Mouse (Mus musculus) lung, postnatal 0 days (tissue): ENCODE measurements around the gene Otp. TPM values are rescaled to one million over a fixed set of nuclear protein-coding genes. Genes with fewer than 3 reads are reported as not detected.
A peak's percentile ranks its signal among the peaks of the same experiment; 100 is the strongest.

ENCODE experiments used
- ATAC-seq: fragments of 200-750 bp; cut with Nextera tagmentation; 2 replicates; pipeline ENCODE4 v1.8.0; 2017; ENCODE audit warnings: moderate library complexity
- DNase-seq: peaks from one replicate; pipeline ENCODE4 v3.0.0-alpha.2; 2016; ENCODE audit warnings: low spot score
- H3K27ac ChIP-seq: fragments of 300-500 bp; sonication (generic); 2 replicates; pipeline ENCODE4 v1.5.1; 2014; ENCODE audit warnings: antibody characterized with exemption, mild to moderate bottlenecking, low read length, mixed read lengths
- H3K27me3 ChIP-seq: fragments of 300-500 bp; sonication (generic); replicated peaks from 2 replicates; pipeline ENCODE4 v1.6.1; 2014; ENCODE audit warnings: low read length, mixed read lengths; ENCODE audit not compliant: insufficient read depth
- H3K36me3 ChIP-seq: fragments of 300-500 bp; sonication (generic); 2 replicates; pipeline ENCODE4 v1.6.1; 2014; ENCODE audit warnings: low read length, mixed read lengths; ENCODE audit not compliant: insufficient read depth
- H3K4me1 ChIP-seq: fragments of 300-500 bp; sonication (generic); 2 replicates; pipeline ENCODE4 v1.6.1; 2014; ENCODE audit warnings: antibody characterized with exemption, low read depth, low read length, mixed read lengths; ENCODE audit not compliant: insufficient read depth
- H3K4me2 ChIP-seq: fragments of 300-500 bp; sonication (generic); replicated peaks from 2 replicates; pipeline ENCODE4 v1.6.1; 2014; ENCODE audit warnings: low read depth, mild to moderate bottlenecking, low read length, moderate library complexity, mixed read lengths
- H3K4me3 ChIP-seq: fragments of 300-500 bp; sonication (generic); 2 replicates; pipeline ENCODE4 v1.5.1; 2014; ENCODE audit warnings: low read depth, low read length
- H3K9ac ChIP-seq: fragments of 300-500 bp; sonication (generic); replicated peaks from 2 replicates; pipeline ENCODE4 v1.6.1; 2014; ENCODE audit warnings: low read depth, mild to moderate bottlenecking
- H3K9me3 ChIP-seq: fragments of 300-500 bp; sonication (generic); 2 replicates; pipeline ENCODE4 v1.6.1; 2016; ENCODE audit warnings: low read length, mixed read lengths
- CTCF ChIP-seq: IDR thresholded peaks from 2 replicates; pipeline ENCODE4 v1.5.1; 2016; ENCODE audit warnings: antibody characterized with exemption, mild to moderate bottlenecking
- EP300 ChIP-seq: IDR thresholded peaks from 2 replicates; pipeline ENCODE4 v1.6.1; 2016; ENCODE audit warnings: antibody characterized with exemption, mild to moderate bottlenecking, control low read depth
- whole genome bisulfite sequencing: fragments of 180-500 bp; shearing (Covaris S2); extraction: QIAGEN DNeasy Blood & Tissue Kit; methylation state at CpG from one replicate; pipeline ENCODE4 v1.1.7; 2014; 5-methylcytosine and 5-hydroxymethylcytosine counted together
- polyA plus RNA-seq: library from polyadenylated mRNA; unstranded; fragments of >200 nt; fragmentation: Nextera tagmentation; extraction: Ambion mirVana; gene quantifications from 2 replicates; pipeline ENCODE4 v1.2.1, GENCODE M21; 2015

Otp gene
- polyA plus RNA-seq, 1 experiment from 2014 or later, result not detected

DNA sequence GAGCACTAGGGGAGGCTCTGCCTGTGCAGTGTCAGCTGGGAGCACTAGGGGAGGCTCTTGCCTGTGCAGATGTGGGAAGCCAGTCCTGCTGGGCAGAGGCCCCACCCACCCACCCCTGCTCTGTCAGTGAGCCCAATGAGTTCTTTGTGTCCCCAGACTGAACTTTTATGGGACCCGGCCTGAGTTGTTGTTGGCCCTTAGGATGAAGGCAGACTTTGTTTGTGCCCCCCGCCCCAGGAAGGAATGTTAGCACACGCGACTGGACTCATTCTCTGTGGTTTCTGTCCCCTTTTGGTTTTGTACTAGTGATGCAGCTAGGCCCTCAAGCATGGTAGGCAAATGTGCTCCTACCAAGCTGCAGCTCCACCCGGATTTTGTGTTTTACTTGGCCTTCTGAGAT lies 32.2 kb upstream of the Otp start:
- Histone ChIP-seq H3K9ac (no peak overlapping the region), H3K4me2 (no peak overlapping the region), H3K4me3 (no peak overlapping the region), H3K4me1 (no peaks in the 10 kb centered on the region), H3K27me3 (no peaks in the 10 kb centered on the region), H3K36me3 (0 out of 2 replicates have a peak, but pooled peaks cover 11% of the 10 kb centered on the region), H3K27ac (no peak overlapping the region), H3K9me3 (no peaks in the 10 kb centered on the region)
- TF ChIP-seq EP300 (no peak), CTCF (no peak)
- DNase-seq (no peak), ATAC-seq (no peak)
- 83% methylated on average over 5 of the region's 5 CpGs for WGBS

DNA sequence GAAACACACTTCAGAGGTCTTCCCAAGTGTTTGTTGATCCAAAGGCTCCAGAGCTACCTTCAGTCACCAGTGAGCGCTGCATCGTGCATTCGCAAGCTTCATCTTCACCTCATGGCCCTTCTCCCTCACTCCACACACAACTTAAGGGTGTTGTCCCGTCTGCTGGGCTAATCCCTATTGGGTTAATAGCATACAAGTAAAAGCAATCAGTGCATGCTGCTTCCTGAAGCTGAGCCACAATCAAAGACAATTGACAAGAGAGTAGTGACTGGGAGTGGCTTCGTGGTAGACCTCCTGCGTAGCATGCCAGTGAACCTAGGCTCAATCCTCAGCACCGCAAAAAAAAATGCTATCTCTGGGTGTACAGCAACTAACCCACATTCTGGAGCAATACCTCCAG lies 27.5 kb upstream of the Otp start:
- Histone ChIP-seq H3K27me3 (no peaks in the 10 kb centered on the region), H3K9me3 (no peaks in the 10 kb centered on the region), H3K36me3 (no peaks in the 10 kb centered on the region), H3K4me1 (no peaks in the 10 kb centered on the region), H3K9ac (no peak overlapping the region), H3K4me2 (no peak overlapping the region), H3K27ac (no peak overlapping the region), H3K4me3 (no peak overlapping the region)
- TF ChIP-seq CTCF (no peak), EP300 (no peak)
- ATAC-seq (no peak), DNase-seq (no peak)
- 56% methylated on average over 7 of the region's 7 CpGs for WGBS

DNA sequence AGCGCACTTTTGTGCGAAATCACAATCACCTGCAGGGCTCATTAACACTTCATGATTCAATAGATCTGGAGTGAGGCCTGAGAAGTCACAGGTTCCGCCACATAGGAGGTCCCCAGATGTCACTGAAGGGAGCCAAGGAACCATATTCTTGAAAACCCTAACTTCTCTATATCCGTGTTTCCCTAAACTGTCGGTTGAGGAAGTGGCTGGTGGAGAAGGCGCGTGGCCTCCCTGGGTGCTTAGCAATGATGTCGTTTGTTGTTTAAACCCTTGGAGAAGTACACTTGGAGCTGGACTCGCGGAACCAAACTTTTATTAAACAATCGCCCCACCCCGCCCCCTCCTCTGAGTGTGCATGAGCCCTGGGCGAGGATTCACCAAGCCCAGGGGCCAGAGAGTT lies 26.1 kb upstream of the Otp start:
- TF ChIP-seq EP300 (no peak), CTCF (no peak)
- H3K27me3 ChIP-seq, result no peaks in the 10 kb centered on the region
- no peak overlapping the region for H3K9ac ChIP-seq
- H3K4me2 ChIP-seq, result no peak overlapping the region
- ATAC-seq (0 out of 2 replicates have a peak, but pooled peaks have one; percentile 14), DNase-seq (no peak)
- H3K36me3 ChIP-seq, result no peaks in the 10 kb centered on the region
- no peak overlapping the region for H3K4me3 ChIP-seq
- no peaks in the 10 kb centered on the region for H3K9me3 ChIP-seq
- H3K27ac ChIP-seq, result no peak overlapping the region
- 32% methylated on average over 13 of the region's 13 CpGs for WGBS
- H3K4me1 ChIP-seq, result no peaks in the 10 kb centered on the region

DNA sequence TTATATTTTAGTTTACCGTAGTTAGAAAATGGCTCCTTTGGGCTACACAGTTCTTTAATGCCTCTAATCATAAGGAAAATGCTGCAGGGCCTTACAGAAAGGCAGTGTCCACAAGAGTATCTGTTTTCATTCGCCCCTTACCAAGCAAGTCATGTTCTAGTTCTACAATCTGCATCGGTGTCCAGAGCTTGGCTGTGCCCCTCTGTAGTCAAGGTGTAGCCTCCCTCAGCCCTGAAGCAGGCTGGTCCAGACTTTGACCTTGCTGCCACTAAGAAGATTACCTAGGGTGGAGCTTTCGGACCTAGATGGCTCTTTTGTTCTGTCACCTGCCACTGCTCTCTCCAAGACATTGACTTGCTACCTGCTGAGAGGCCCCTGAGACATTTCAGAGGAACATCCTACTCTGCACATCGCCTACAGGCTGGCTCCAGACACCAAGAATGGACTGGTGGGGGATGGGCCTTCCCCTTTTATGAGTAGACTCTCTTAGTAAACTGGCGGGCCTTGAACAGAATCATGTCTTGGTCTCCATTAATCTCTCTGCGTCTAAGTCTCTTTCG lies 17.3 kb upstream of the Otp start:
- Histone ChIP-seq H3K4me3 (no peak overlapping the region), H3K9ac (no peak overlapping the region), H3K27ac (no peak overlapping the region), H3K27me3 (no peaks in the 10 kb centered on the region), H3K9me3 (no peaks in the 10 kb centered on the region), H3K4me1 (no peaks in the 10 kb centered on the region), H3K4me2 (no peak overlapping the region), H3K36me3 (no peaks in the 10 kb centered on the region)
- no peak for DNase-seq
- no peak for ATAC-seq
- WGBS, result 76% methylated on average over 8 of the region's 8 CpGs
- no peak for TF ChIP-seq CTCF
- no peak for TF ChIP-seq EP300

DNA sequence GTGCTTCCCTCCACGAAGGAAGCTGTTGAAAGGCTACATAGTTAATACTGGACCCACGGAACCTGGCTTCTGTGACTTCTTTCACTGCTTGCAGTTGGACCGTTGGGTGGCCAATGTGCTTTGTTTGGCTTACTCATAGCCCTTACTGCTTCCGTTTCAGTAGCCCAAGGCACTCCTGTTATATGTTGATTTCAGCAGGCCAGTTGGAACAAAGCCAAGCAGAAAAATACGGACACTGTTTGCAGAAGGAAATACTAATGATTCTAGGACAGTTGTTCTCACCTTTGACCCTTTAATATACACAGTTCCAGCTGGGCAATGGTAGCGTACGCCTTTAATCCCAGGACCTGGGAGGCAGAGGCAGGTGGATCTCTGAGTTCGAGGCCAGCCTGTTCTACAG lies 16.1 kb upstream of the Otp start:
- Histone ChIP-seq H3K27me3 (no peaks in the 10 kb centered on the region), H3K27ac (no peak overlapping the region), H3K4me1 (no peaks in the 10 kb centered on the region), H3K4me2 (no peak overlapping the region), H3K4me3 (no peak overlapping the region), H3K9me3 (no peaks in the 10 kb centered on the region), H3K36me3 (no peaks in the 10 kb centered on the region), H3K9ac (no peak overlapping the region)
- TF ChIP-seq EP300, result no peak
- TF ChIP-seq CTCF, result no peak
- DNase-seq (no peak), ATAC-seq (no peak)
- 49% methylated on average over 8 of the region's 8 CpGs for WGBS

DNA sequence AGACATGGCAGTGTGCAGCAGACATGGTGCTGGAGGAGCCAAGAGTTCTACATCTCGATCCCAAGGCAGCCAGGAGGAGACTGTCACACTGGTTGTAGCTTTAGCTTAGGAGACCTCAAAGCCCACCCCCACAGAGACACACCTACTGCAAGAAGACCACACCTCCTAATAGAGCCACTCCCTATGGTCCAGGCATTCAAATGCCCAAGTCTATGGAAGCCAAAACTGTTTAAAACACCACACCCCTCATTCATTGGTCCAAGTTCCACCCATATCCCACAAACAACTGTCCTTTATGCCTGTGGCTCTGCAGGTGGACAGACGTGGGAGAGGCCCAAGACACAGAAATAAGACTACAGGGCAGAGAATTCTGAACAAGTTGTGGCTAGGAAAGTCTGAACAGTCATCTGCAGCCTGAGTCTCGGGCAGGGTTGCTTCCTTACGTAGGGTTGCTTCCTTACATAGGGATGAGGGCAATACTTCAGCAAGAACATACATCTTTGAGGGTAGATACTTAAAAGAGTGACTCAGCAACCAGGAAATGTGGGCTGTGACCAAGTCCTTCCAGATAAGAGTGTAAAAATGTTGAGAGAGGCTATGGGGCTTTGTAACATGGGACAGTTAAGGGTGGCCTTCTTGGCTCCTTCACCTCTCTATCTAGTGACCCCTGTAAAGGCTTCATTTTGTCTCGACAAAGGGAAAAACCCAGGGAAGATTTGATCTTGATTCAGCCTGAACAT lies 12.7 kb upstream of the Otp start:
- TF ChIP-seq CTCF (no peak), EP300 (no peak)
- WGBS, result 45% methylated on average over 5 of the region's 5 CpGs

More for the DNA sequence above, 12.7 kb upstream of the Otp start:
- H3K4me1 ChIP-seq, result no peaks in the 10 kb centered on the region
- H3K27ac ChIP-seq, result no peak overlapping the region
- H3K36me3 ChIP-seq, result no peaks in the 10 kb centered on the region
- H3K4me3 ChIP-seq, result no peak overlapping the region
- H3K9ac ChIP-seq, result no peak overlapping the region
- no peak for DNase-seq
- H3K9me3 ChIP-seq, result no peaks in the 10 kb centered on the region
- peaks cover 15% of the 10 kb centered on the region; the same call in 1 of the 2 replicates for H3K27me3 ChIP-seq
- H3K4me2 ChIP-seq, result no peak overlapping the region
- ATAC-seq, result no peak
